Mouse (Mus musculus) liver, adult 2 months (tissue): ENCODE measurements around the gene Egf. TPM values are rescaled to one million over a fixed set of nuclear protein-coding genes. Genes with fewer than 3 reads are reported as not detected.
"Not testable (repeated sequence)": the region's sequence is repeated elsewhere in the genome, so short reads cannot be mapped to it uniquely, and the experiment has no call there.

Experiments used
- DNase-seq: peaks from one replicate; pipeline ENCODE4 v3.0.0-alpha.2; 2011; ENCODE audit warnings: low read depth, low spot score; ENCODE audit errors: extremely low read depth
- H3K27ac ChIP-seq: fragments of 200-500 bp; replicated peaks from 2 replicates; pipeline ENCODE4 v1.5.1; 2012; ENCODE audit warnings: low read depth, mild to moderate bottlenecking, control low read depth, inconsistent platforms, low read length; ENCODE audit not compliant: insufficient read depth
- H3K27me3 ChIP-seq: fragments of 200-500 bp; 2 replicates; pipeline ENCODE4 v1.6.1; 2012; ENCODE audit warnings: mild to moderate bottlenecking, moderate library complexity, low read length, inconsistent platforms; ENCODE audit not compliant: control insufficient read depth, insufficient read depth
- H3K36me3 ChIP-seq: fragments of 200-500 bp; 2 replicates; pipeline ENCODE4 v1.6.1; 2012; ENCODE audit warnings: low read length, inconsistent platforms; ENCODE audit not compliant: control insufficient read depth, insufficient read depth
- H3K4me1 ChIP-seq: fragments of 200-500 bp; 2 replicates; pipeline ENCODE4 v1.6.1; 2011; ENCODE audit warnings: low read length; ENCODE audit not compliant: control insufficient read depth, insufficient read depth
- H3K4me3 ChIP-seq: fragments of 200-500 bp; 2 replicates; pipeline ENCODE4 v1.5.1; 2011; ENCODE audit warnings: low read depth, mild to moderate bottlenecking, control low read depth, low read length, moderate library complexity; ENCODE audit not compliant: insufficient read depth
- H3K79me2 ChIP-seq: fragments of 200-500 bp; 2 replicates; pipeline ENCODE4 v1.6.1; 2012; ENCODE audit warnings: inconsistent platforms, mild to moderate bottlenecking, low read length, moderate library complexity; ENCODE audit not compliant: control insufficient read depth, insufficient read depth
- H3K9ac ChIP-seq: fragments of 200-500 bp; 2 replicates; pipeline ENCODE4 v1.6.1; 2012; ENCODE audit warnings: low read depth, mild to moderate bottlenecking, control low read depth, inconsistent platforms, low read length
- CTCF ChIP-seq: fragments of 200-500 bp; IDR thresholded peaks from 2 replicates; pipeline ENCODE4 v1.5.1; 2011; ENCODE audit warnings: low read depth, low read length, control low read depth
- POLR2A ChIP-seq: fragments of 200-500 bp; IDR thresholded peaks from 2 replicates; pipeline ENCODE4 v1.6.1; 2011; ENCODE audit warnings: low read length, control low read depth; ENCODE audit not compliant: insufficient read depth; ENCODE audit errors: extremely low read depth
- WGBS: fragments of 180-500 bp; shearing (Covaris S2); methylation state at CpG from one replicate; pipeline ENCODE4 v1.1.7; 2018; 5-methylcytosine and 5-hydroxymethylcytosine counted together
- polyA plus RNA-seq: library from polyadenylated mRNA; depleted of rRNA; stranded (reverse); fragments of >200 nt; gene quantifications from 2 replicates; pipeline ENCODE4 v1.2.3, GENCODE M21; 2012
- total RNA-seq: library from RNA; depleted of rRNA; stranded (reverse); fragments of >200 nt; gene quantifications from 2 replicates; pipeline ENCODE4 v1.2.3, GENCODE M21; 2014

Gene Egf
- total and polyA plus RNA-seq, 2 experiments = 0.28 to 0.83 TPM

- no peaks in the 10 kb centered on the region for H3K36me3 ChIP-seq
- H3K79me2 ChIP-seq = no peaks in the 10 kb centered on the region
- DNase-seq = no peak
- no peak overlapping the region for H3K27ac ChIP-seq
- H3K4me1 ChIP-seq = no peaks in the 10 kb centered on the region
- 94% methylated on average over 3 of the region's 3 CpGs for WGBS
- H3K9ac ChIP-seq = no peak overlapping the region
- no peaks in the 10 kb centered on the region for H3K27me3 ChIP-seq
- no peak overlapping the region for H3K4me3 ChIP-seq
- TF ChIP-seq CTCF = no peak
- TF ChIP-seq POLR2A = no peak
These were observed 27.6 kb upstream of the Egf start for GRCm38 (mm10) chr3:129782746-129783145.

GRCm38 (mm10) chr3:129781435-129781834 is 26.3 kb upstream of the Egf start:
- H3K79me2 ChIP-seq = no peaks in the 10 kb centered on the region
- no peak overlapping the region for H3K9ac ChIP-seq
- 64% methylated on average over 10 of the region's 10 CpGs for WGBS
- no peak for DNase-seq
- no peak for TF ChIP-seq POLR2A
- TF ChIP-seq CTCF = no peak
- no peak overlapping the region for H3K4me3 ChIP-seq
- H3K27ac ChIP-seq = no peak overlapping the region
- H3K27me3 ChIP-seq = no peaks in the 10 kb centered on the region
- H3K4me1 ChIP-seq = no peaks in the 10 kb centered on the region
- H3K36me3 ChIP-seq = no peaks in the 10 kb centered on the region

GRCm38 (mm10) chr3:129771210-129771609 is 16.1 kb upstream of the Egf start:
- Histone ChIP-seq H3K79me2 (no peaks in the 10 kb centered on the region), H3K27ac (no peak overlapping the region), H3K4me1 (no peaks in the 10 kb centered on the region), H3K4me3 (no peak overlapping the region), H3K27me3 (0 out of 2 replicates have a peak, but pooled peaks cover 3% of the 10 kb centered on the region), H3K36me3 (no peaks in the 10 kb centered on the region), H3K9ac (no peak overlapping the region)
- DNase-seq = no peak
- TF ChIP-seq CTCF (no peak), POLR2A (no peak)
- WGBS = 75% methylated on average over 6 of the region's 6 CpGs

GRCm38 (mm10) chr3:129766971-129767794 is 12.1 kb upstream of the Egf start:
- H3K27me3 ChIP-seq = no peaks in the 10 kb centered on the region
- no peak overlapping the region for H3K9ac ChIP-seq
- H3K4me3 ChIP-seq = no peak overlapping the region
- no peaks in the 10 kb centered on the region for H3K4me1 ChIP-seq
- no peak overlapping the region for H3K27ac ChIP-seq
- no peaks in the 10 kb centered on the region for H3K36me3 ChIP-seq
- TF ChIP-seq POLR2A = no peak
- TF ChIP-seq CTCF = no peak
- DNase-seq = peak; percentile 88
- no peaks in the 10 kb centered on the region for H3K79me2 ChIP-seq
- WGBS = 70% methylated on average over 10 of the region's 10 CpGs

GRCm38 (mm10) chr3:129766106-129766505 is 11.0 kb upstream of the Egf start:
- Histone ChIP-seq H3K79me2 (no peaks in the 10 kb centered on the region), H3K4me1 (no peaks in the 10 kb centered on the region), H3K27ac (no peak overlapping the region), H3K36me3 (no peaks in the 10 kb centered on the region), H3K4me3 (no peak overlapping the region), H3K9ac (no peak overlapping the region), H3K27me3 (no peaks in the 10 kb centered on the region)
- no peak for TF ChIP-seq CTCF
- TF ChIP-seq POLR2A = no peak
- DNase-seq = no peak
- 83% methylated on average over 4 of the region's 4 CpGs for WGBS

- H3K4me1 ChIP-seq, DNase-seq, H3K27ac ChIP-seq, H3K27me3 ChIP-seq, H3K9ac ChIP-seq, H3K36me3 ChIP-seq, H3K4me3 ChIP-seq, H3K79me2 ChIP-seq: not testable (repeated sequence)
- 88% methylated on average over 1 of the region's 1 CpGs for WGBS
These were observed 2.5 kb upstream of the Egf start for GRCm38 (mm10) chr3:129757599-129757998.
